ENCODE assay signal across 15 mouse cellular contexts in genomic region chr2:144769556-144769955, GRCm38 (mm10). TPM values are rescaled to one million over a fixed set of nuclear protein-coding genes. Genes with fewer than 3 reads are reported as not detected.
A peak's percentile ranks its signal among the peaks of the same experiment; 100 is the strongest.
DNase-seq lines count a peak whose midpoint lies in the region; ATAC-seq and TF ChIP-seq lines count a peak whose summit lies in the region.
"Had no signal": no experiment of that assay in that cellular context is flagged by ENCODE, and none has a peak within 500 bp of the region (broad histone marks: within the 10 kb centered on the region; RNA-seq: fewer than 3 reads in every experiment).

No protein-coding gene starts in this region.

- no peak overlapping the region for H3K27ac ChIP-seq in midbrain, embryonic 11.5 days (ENCODE audit: low read depth, low read length)
- H3K27ac ChIP-seq in midbrain, embryonic 10.5 days (replicated peaks) = no peak overlapping the region
- peak overlapping the region; percentile 88 for H3K27ac ChIP-seq in stomach, postnatal 0 days (replicated peaks)
- H3K27ac ChIP-seq: heart, adult 2 months had no signal

- intact Hi-C loops in heart, postnatal 25 days (cut with DNase I) = no loop called here

- H3K4me2 ChIP-seq in midbrain, embryonic 11.5 days = no peak overlapping the region
- H3K4me2 ChIP-seq in stomach, postnatal 0 days (replicated peaks; ENCODE audit: low read depth) = no peak overlapping the region

- ATAC-seq in midbrain, embryonic 11.5 days (ENCODE audit: low FRiP score) = peak; percentile 36
- no peak; the same call in 1 of the 2 replicates for ATAC-seq in stomach, postnatal 0 days (ENCODE audit: low FRiP score, low TSS enrichment)
- no peak for ATAC-seq in erythroid progenitor cell, adult 5-6 weeks (replicated peaks; ENCODE audit: low FRiP score, poor library complexity, severe bottlenecking)
- ATAC-seq: CD4-positive, CD25-positive, alpha-beta regulatory T cell, adult 4 months had no signal

- H3K27me3 ChIP-seq in midbrain, embryonic 11.5 days (ENCODE audit: control insufficient read depth, insufficient read depth, low read length) = no peaks in the 10 kb centered on the region
- H3K27me3 ChIP-seq in midbrain, embryonic 10.5 days (ENCODE audit: low read depth, poor library complexity, severe bottlenecking) = no peaks in the 10 kb centered on the region
- H3K27me3 ChIP-seq in stomach, postnatal 0 days (ENCODE audit: control insufficient read depth, insufficient read depth, low read length) = no peaks in the 10 kb centered on the region

- no peak for TF ChIP-seq EP300 in stomach, postnatal 0 days (optimal IDR thresholded peaks at IDR 0.05)

- H3K36me3 ChIP-seq in midbrain, embryonic 11.5 days (ENCODE audit: control insufficient read depth, insufficient read depth, low read length) = no peaks in the 10 kb centered on the region
- no peaks in the 10 kb centered on the region for H3K36me3 ChIP-seq in midbrain, embryonic 10.5 days
- H3K36me3 ChIP-seq in stomach, postnatal 0 days (ENCODE audit: control insufficient read depth, insufficient read depth, low read length) = no peaks in the 10 kb centered on the region

- peaks cover 5% of the 10 kb centered on the region; the same call in 1 of the 2 replicates for H3K9me3 ChIP-seq in midbrain, embryonic 11.5 days (ENCODE audit: control insufficient read depth, low read length)
- no peaks in the 10 kb centered on the region; the same call in 1 of the 2 replicates for H3K9me3 ChIP-seq in midbrain, embryonic 10.5 days (replicated peaks)
- no peaks in the 10 kb centered on the region for H3K9me3 ChIP-seq in stomach, postnatal 0 days (ENCODE audit: control insufficient read depth, low read length)

- H3K4me3 ChIP-seq in midbrain, embryonic 11.5 days (ENCODE audit: low read depth, low read length) = no peak overlapping the region
- H3K4me3 ChIP-seq in midbrain, embryonic 10.5 days = no peak overlapping the region
- H3K4me3 ChIP-seq in stomach, postnatal 0 days (ENCODE audit: low read depth, low read length) = no peak overlapping the region
- H3K4me3 ChIP-seq: heart, adult 2 months had no signal

- 68% methylated on average over 3 of the region's 3 CpGs for WGBS in midbrain, embryonic 11.5 days
- WGBS in midbrain, embryonic 10.5 days = 75% methylated on average over 3 of the region's 3 CpGs
- WGBS in stomach, postnatal 0 days = 38% methylated on average over 3 of the region's 3 CpGs

- H3K9ac ChIP-seq in midbrain, embryonic 11.5 days (ENCODE audit: low read length) = no peak overlapping the region
- H3K9ac ChIP-seq in stomach, postnatal 0 days (ENCODE audit: low read length) = no peak overlapping the region

- H3K4me1 ChIP-seq in midbrain, embryonic 11.5 days (ENCODE audit: control insufficient read depth, insufficient read depth, low read length) = no peaks in the 10 kb centered on the region
- peaks cover 24% of the 10 kb centered on the region for H3K4me1 ChIP-seq in midbrain, embryonic 10.5 days
- no peaks in the 10 kb centered on the region for H3K4me1 ChIP-seq in stomach, postnatal 0 days (replicated peaks; ENCODE audit: control insufficient read depth, insufficient read depth)

- DNase-seq in heart, adult 8-10 months (ENCODE audit: low spot score) = peak; percentile 12
- DNase-seq in heart, postnatal 25 days (ENCODE audit: low spot score) = no peak
- DNase-seq in midbrain, embryonic 11.5 days (ENCODE audit: low spot score, missing footprints) = no peak
- DNase-seq in midbrain, embryonic 10.5 days (ENCODE audit: low spot score) = no peak
- DNase-seq in lung, postnatal 10 days = peak; percentile 48
- no peak for DNase-seq in stomach, postnatal 0 days (ENCODE audit: low spot score)
- no peak for DNase-seq in Muller cell, postnatal 12 days (ENCODE audit: inconsistent ontology term)
- DNase-seq: thymus, postnatal 14 days had no signal

- no peak for TF ChIP-seq CTCF in stomach, postnatal 0 days (IDR thresholded peaks at IDR 0.05; ENCODE audit: low read depth)

RNA-seq across cellular contexts. Expression of gene Scp2d1, which starts 53.9 kb away (rescaled TPM):
- not detected for total RNA-seq in heart, adult 8-10 months (2022)
- not detected for total RNA-seq in heart, postnatal 25 days (2021)
- polyA plus RNA-seq in midbrain, embryonic 11.5 days (2014; fragmentation: Nextera tagmentation; extraction: Ambion mirVana) = not detected in 2 replicates
- polyA plus RNA-seq in midbrain, embryonic 10.5 days (2016; fragmentation: Nextera tagmentation; extraction: Ambion mirVana) = not detected in 2 replicates
- polyA plus RNA-seq in stomach, postnatal 0 days (2015; fragmentation: Nextera tagmentation; extraction: Ambion mirVana) = not detected in 2 replicates
- total RNA-seq in erythroid progenitor cell, adult 5-6 weeks (2015; ENCODE audit: low replicate concordance) = not detected in 2 replicates
- not detected in 2 replicates for total RNA-seq in erythroid progenitor cell, adult 5-6 weeks (2017; ENCODE audit: low replicate concordance)
- total RNA-seq: common myeloid progenitor, adult 5-6 weeks; heart, adult 2 months; layer of hippocampus, postnatal 25 days had no signal
- polyA plus RNA-seq: CD4-positive, CD25-positive, alpha-beta regulatory T cell, adult 4 months; heart, adult 2 months; liver, embryonic 16.5 days; neural tube, embryonic 11.5 days had no signal

Comparison
In these comparisons a context has a peak if more than half of its experiments do, and no peak if none do; other contexts are left out.
1. DNase-seq: peak in heart, adult 8-10 months (single experiment) and lung, postnatal 10 days (single experiment); none in heart, postnatal 25 days (single experiment), midbrain, embryonic 11.5 days (single experiment), midbrain, embryonic 10.5 days (single experiment), stomach, postnatal 0 days (single experiment) and Muller cell, postnatal 12 days (single experiment).